Mouse (Mus musculus) kidney, adult 18-20 months (tissue): ENCODE measurements around the gene Alk.
"Not testable (repeated sequence)": the region's sequence is repeated elsewhere in the genome, so short reads cannot be mapped to it uniquely, and the experiment has no call there.

ENCODE experiments used
- DNase-seq: peaks from one replicate; pipeline ENCODE4 v3.0.0; 2021

Alk gene

GRCm38 (mm10) chr17:72526356-72526755 is 78.1 kb downstream of the Alk start:
- DNase-seq: no peak

- no peak for DNase-seq
Observed at GRCm38 (mm10) chr17:72524839-72525238, 79.6 kb downstream of the Alk start.

DNA sequence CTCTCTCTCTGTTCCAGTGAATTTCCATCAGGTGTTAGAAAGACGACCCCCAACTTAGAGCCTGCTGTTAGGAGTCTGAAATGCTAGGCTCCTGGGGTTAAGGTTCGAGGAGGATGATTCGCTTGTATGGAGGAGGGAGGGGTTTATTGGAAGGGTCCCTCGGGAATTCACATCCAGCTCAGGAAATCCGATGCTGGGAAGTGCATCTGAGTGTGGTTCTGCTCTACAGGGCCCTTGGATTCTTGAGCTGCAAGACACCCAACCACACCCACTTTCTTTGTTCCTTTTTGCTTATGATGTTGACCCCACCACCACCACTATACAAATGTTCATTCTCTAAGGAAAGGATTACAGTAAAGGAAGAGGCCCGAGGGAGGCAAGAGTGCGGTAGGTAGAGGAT is 81.4 kb downstream of the Alk start:
- DNase-seq: no peak

DNA sequence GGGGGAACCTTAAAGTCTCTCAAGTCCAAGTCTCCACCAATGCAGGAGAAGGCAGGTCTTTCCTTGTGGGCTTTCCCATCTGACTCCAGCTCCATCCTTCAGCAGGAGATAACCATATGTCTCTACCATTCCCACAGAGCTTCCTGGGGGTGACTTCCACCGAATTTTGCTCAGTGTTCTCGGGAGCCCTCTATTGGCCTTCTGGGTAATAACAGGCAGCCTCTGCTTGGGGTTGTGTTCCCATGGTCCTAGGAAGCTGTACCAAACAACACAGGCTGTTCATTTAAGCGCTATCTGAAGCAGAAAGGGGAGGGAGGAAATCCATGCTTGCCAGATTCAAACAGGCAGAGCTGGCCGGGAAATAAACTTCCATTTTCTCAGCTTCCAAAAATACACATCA is 82.0 kb downstream of the Alk start:
- peak; percentile 61 for DNase-seq

- no peak for DNase-seq
Observed at GRCm38 (mm10) chr17:72521353-72521752, 83.1 kb downstream of the Alk start.

DNA sequence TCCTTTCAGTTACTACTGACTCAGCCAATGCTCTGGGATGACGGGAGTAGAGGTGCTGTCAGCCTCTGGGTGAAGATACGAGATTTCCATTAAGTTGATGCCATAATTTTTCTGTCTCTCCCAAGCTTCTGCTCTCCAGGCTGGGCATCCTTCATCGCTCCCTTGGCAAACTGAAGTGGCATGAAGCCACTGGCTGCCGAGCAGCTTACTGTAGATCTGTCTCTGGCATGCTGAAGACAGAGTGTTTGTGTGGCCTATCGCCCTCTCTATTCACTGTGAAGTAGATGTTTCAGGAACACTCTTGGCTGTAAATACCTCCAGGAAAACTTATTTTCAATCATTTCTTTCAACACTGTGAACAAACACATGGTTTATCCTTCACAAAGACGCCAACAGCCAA is 93.7 kb downstream of the Alk start:
- no peak for DNase-seq

- no peak for DNase-seq
Observed at GRCm38 (mm10) chr17:72508678-72509394, 95.6 kb downstream of the Alk start.

- DNase-seq: no peak
Observed at GRCm38 (mm10) chr17:72505213-72505612, 99.2 kb downstream of the Alk start.

- no peak for DNase-seq
Observed at GRCm38 (mm10) chr17:72504581-72504980, 99.8 kb downstream of the Alk start.

DNA sequence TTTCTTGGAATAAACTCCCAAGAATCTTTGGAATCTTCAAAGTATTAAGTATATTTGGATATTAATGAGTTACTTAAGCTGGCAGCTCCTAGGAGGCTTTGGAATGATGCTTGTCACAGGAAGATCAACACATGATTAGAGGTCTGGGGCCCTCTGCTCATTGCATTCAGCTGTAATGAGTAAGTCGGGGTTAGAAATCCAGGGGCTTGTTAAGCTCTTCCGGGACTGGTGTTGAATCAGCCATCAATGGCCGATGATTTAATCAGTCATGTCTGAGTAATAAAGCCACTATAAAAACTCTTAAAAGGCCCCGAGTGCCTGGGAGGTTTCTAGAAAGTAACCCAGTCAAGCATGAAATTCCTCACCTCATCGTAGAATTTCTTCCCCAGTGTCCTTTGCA is 109.0 kb downstream of the Alk start:
- DNase-seq: no peak

GRCm38 (mm10) chr17:72485623-72486022 is 118.8 kb downstream of the Alk start:
- DNase-seq: no peak

DNA sequence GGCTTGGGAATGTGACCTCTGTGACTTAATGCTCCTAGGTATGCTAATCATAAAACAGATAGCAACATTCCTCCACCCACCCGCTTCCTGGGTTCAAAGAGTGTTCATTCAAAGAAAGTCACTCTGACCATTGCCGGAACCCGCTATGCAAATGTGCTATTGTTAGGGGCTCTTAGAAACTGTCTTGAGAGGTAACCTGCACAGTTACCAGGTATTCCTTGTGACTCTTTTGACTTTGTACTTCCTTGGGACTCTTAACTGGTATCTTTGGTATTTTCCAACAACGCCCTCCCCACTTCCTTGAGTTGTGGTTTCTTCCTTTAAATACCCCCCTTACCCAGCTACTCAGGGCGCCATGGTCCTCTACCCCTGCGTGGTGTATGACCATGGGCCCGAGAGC is 125.2 kb downstream of the Alk start:
- not testable (repeated sequence) for DNase-seq

DNA sequence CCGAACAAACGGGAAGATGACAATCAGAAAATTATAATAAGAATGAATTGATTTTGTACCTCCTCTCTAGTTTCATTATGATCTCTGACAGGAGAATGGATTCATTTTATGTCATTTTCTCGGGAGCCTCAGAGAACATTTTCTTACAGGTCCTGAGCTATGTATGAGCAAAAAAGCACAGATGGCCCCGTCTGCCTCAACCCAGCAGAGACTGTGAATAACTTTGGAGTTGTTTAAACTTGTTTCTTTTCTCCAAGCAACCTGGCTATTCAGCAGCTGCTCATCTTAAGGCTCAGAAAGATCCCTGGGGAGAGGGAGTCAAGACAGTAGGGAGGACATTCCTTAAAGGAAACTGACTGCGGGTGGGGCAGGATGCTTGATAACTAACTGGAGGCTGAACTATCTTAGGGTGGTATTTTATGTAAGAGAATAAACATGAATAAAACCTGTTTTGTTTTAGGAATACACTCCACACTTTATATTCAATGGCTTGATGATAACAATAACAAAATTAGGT is 126.5 kb downstream of the Alk start:
- no peak for DNase-seq

GRCm38 (mm10) chr17:72476956-72477355 is 127.5 kb downstream of the Alk start:
- no peak for DNase-seq

GRCm38 (mm10) chr17:72474166-72474565 is 130.3 kb downstream of the Alk start:
- DNase-seq: no peak

- peak; percentile 75 for DNase-seq
Observed at GRCm38 (mm10) chr17:72448477-72448876, 155.9 kb downstream of the Alk start.

DNA sequence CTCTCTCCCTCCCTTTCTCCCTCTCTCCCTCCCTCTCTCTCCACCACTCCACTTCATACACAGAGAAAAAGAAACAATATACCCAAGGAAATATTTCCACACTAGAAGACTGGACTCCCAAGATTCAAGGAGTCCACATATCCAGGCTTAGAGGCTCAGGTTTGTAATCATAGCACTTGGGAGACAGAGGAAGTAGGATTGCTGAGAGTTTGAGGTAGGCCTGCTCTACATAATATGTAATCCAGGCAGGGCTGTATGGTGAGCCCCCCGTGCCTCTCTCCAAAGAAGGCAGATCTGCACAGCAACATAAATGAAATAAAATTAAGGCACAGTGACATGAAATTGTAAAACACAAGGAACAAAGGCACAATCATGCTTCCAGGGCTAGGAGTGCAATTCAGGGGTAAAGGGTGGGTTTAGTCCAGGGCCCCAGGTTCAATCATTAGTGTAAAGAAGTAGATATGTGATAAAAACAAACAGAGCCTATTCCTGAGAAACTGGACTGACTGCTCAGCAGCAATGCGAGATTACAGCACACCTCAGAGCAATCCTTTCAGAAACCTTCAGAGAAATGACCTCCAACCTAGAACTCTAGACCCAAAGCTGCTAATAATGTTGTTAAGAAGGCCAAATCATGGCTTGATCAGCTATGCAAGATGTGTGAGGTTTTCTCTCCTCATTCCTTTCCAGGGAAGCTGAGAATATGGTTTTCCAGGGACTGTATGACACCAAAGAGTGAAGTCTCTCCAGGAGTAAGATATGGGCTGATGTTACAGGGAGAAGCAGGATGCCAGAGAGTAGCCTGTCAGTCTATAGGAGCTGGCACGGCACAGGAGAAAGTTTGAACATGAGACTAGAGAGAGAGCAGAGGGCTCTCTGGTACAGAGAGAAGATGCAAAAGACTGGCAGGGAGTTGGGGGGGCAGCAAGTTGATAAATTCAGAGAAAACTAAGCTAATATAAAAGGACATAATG is 158.9 kb downstream of the Alk start:
- DNase-seq: no peak

DNA sequence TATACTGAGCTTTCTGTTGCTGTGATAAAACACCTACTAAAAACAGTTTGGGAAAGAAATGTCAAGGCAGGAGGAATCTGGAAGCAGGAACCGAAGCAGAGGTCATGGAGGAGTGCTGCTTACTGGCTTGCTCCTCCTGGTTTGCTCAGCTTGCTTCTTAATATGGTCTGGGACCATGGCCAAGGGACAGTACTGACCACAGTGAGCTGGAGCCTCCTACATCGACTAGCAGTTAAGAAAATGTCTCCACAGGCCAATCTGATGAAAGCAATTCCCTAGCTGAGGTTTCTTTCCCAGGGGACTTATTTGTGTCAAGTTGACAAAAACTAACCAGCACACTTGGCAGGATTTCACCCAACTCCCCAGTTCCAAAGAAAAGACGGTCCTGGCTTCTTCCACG is 187.0 kb downstream of the Alk start:
- no peak for DNase-seq

DNA sequence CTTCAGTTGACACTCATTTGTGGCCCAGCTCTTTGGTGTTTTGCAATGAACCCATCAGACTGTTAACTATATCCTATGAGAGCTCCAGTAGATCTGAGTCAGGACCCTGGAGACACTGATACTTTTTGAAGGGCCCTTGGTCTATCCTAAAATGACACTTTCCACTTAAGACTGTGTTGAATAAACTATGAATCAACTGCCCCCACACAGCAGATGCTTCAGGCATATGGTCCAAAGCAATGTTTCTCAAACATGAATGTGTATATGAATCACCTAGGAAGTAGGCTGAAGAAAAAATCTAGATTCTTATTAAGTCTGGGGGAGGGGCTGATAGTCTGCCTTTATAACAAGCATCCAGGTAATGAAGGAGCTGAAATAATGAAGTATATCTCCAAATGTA is 189.8 kb downstream of the Alk start:
- no peak for DNase-seq

DNA sequence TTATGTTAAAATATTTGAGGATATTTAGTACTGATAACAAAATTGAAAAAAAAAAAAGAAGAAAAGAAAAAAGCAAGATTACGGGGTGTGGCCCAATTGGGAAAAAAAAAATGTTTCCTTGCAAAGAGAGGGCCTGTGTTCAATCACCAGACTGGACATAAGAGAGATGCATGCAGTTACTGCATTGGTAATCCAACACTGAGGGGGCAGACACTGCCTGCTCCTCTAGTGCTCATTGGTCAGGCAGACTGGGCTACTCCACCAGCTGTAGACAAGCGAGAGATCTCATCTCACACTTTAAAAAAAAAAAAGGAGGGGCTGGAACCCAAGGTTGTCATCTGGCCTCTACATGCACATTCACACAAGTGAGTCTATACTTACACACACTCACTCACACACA is 199.6 kb downstream of the Alk start:
- no peak for DNase-seq

- DNase-seq: no peak
Observed at GRCm38 (mm10) chr17:72401861-72402260, 202.6 kb downstream of the Alk start.

DNA sequence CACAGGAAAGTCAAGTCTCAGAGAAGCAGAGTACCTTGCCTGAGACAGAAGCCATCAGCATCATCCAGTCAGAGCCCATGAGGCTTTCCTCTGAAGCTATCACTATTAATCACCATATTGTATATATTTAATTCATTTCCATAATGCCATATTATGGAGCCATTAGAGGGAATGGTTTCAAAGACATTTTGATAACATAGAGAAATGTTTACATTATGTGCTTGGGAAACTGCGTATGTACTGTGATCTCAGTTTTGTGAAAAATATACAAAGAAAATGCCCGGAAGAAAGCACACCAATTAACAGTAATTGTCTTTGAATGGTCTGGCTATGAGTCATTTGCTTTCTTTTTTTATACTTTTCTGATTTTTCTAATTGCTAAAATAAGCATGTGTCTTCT is 203.1 kb downstream of the Alk start:
- no peak for DNase-seq

DNA sequence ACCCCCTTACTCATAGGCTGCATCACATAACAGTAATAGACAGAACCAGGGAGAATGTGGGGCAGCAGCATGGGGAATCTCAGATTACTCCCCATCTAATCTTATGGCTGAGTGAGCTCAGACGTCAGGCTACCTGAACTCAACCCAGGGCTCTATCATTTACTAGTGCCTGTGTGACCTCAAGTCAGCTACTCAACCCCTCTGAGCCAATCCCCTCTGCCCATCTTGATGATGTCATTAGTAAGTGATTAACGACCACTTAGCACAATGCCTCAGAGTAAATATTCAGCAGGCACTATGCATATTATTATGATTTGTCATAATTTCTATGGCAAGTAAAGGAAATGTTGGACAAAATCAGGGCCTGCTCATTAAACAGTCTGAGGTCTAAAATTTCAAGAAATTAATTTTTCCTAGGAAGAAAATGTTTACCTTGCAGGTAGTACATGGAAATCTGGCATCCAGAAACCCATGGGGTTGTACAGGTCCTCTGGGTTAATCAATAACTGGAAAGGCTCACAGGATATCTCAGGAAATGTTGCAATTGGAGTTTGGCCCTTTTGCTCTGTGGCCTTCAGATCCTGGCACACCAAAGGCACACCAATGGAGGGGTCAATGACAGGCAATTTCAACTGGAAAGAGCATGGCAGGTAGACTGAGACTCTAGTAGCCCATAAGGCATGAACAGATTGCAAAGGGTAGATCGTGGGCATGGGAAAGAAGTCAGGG is 204.9 kb downstream of the Alk start:
- peak; percentile 16 for DNase-seq
